Mouse (Mus musculus) neural tube, embryonic 13.5 days (tissue): ENCODE measurements at regions not wholly inside any gene's neighbourhood (a gene's known extent, or its start where the extent isn't known, plus 50 kb on each side); places are given as distances from the start of the nearest gene placed in this dataset.
A peak's percentile ranks its signal among the peaks of the same experiment; 100 is the strongest.
"Not testable (repeated sequence)": the region's sequence is repeated elsewhere in the genome, so short reads cannot be mapped to it uniquely, and the experiment has no call there.

Experiments used
- ATAC-seq: fragments of 200-750 bp; cut with Nextera tagmentation; 2 replicates; pipeline ENCODE4 v1.8.0; 2017; ENCODE audit warnings: low read depth, mild to moderate bottlenecking, moderate TSS enrichment, moderate library complexity
- H3K27ac ChIP-seq: fragments of 300-500 bp; sonication (generic); replicated peaks from 2 replicates; pipeline ENCODE4 v1.5.1; 2015; ENCODE audit warnings: moderate library complexity, mild to moderate bottlenecking, inconsistent platforms
- H3K27me3 ChIP-seq: fragments of 300-500 bp; sonication (generic); 2 replicates; pipeline ENCODE4 v1.6.1; 2015; ENCODE audit warnings: mild to moderate bottlenecking, inconsistent platforms
- H3K36me3 ChIP-seq: fragments of 300-500 bp; sonication (generic); 2 replicates; pipeline ENCODE4 v1.6.1; 2015; ENCODE audit warnings: mild to moderate bottlenecking, inconsistent platforms
- H3K4me1 ChIP-seq: fragments of 300-500 bp; sonication (generic); replicated peaks from 2 replicates; pipeline ENCODE4 v1.6.1; 2015; ENCODE audit warnings: inconsistent platforms
- H3K4me2 ChIP-seq: fragments of 300-500 bp; sonication (generic); 2 replicates; pipeline ENCODE4 v1.6.1; 2015; ENCODE audit warnings: inconsistent platforms, mild to moderate bottlenecking, moderate library complexity
- H3K4me3 ChIP-seq: fragments of 300-500 bp; sonication (generic); 2 replicates; pipeline ENCODE4 v1.5.1; 2015; ENCODE audit warnings: mild to moderate bottlenecking, inconsistent platforms
- H3K9ac ChIP-seq: fragments of 300-500 bp; sonication (generic); 2 replicates; pipeline ENCODE4 v1.6.1; 2015; ENCODE audit warnings: moderate library complexity, mild to moderate bottlenecking, inconsistent platforms
- H3K9me3 ChIP-seq: fragments of 300-500 bp; sonication (generic); 2 replicates; pipeline ENCODE4 v1.6.1; 2016; ENCODE audit warnings: inconsistent platforms
- WGBS: fragments of 180-500 bp; shearing (Covaris S2); methylation state at CpG from one replicate; pipeline ENCODE4 v1.1.7; 2015; 5-methylcytosine and 5-hydroxymethylcytosine counted together

DNA sequence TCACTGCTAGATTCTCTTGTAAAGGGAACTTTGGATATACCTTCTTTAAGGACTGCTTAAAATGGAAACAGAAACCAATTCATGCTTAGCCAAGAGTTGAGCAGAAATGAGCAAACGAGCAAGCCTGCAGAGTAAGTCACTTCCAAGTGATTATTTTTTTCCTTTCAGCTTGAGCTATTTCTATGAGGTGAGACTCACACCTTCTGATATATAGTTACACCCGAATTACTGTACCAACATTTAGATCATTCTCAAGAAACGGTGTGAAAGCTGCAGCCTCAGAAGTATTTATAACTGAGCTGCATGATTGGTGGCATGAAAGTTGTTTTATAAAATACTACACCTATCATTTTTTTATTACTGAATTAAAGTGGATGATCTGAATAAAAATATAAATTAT, 771.9 kb upstream of the 4930452B06Rik start:
- Histone ChIP-seq H3K4me3 (no peak overlapping the region), H3K4me2 (no peak overlapping the region), H3K27me3 (no peaks in the 10 kb centered on the region), H3K9me3 (no peaks in the 10 kb centered on the region), H3K36me3 (no peaks in the 10 kb centered on the region), H3K9ac (no peak overlapping the region), H3K4me1 (no peaks in the 10 kb centered on the region), H3K27ac (no peak overlapping the region)
- 78% methylated on average over 3 of the region's 3 CpGs for WGBS
- no peak for ATAC-seq

- Histone ChIP-seq H3K27ac (no peak overlapping the region), H3K9ac (no peak overlapping the region), H3K27me3 (no peaks in the 10 kb centered on the region), H3K4me1 (no peaks in the 10 kb centered on the region), H3K9me3 (no peaks in the 10 kb centered on the region), H3K36me3 (no peaks in the 10 kb centered on the region), H3K4me2 (no peak overlapping the region), H3K4me3 (no peak overlapping the region)
- no peak for ATAC-seq
- 93% methylated on average over 2 of the region's 2 CpGs for WGBS
These were observed 769.1 kb upstream of the 4930452B06Rik start for GRCm38 (mm10) chr14:9435136-9435535.

DNA sequence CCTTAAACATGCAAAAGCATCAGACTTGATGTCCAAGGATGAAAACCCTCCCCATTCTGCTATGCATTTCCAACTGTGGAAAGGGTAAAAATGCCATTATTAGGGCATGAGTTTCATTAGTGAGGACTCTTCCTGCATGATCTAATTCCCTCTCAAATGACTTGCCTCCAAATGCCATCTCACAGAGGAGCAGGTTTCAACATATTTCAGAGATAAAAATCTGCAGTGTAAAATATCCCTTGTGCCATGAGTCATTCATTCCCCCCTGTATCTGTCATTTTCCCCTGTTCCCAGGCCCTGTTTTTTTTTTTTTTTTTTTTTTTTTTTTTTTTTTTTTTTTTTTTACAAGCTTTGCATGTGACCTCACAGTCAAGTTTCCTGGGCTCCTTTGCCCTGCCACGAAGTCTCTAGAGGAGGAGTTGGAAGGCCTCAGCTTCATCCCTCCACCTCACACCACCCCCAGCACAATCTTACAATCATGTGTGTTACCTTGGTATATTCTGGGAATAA, 767.1 kb upstream of the 4930452B06Rik start:
- H3K4me2 ChIP-seq, result no peak overlapping the region
- no peaks in the 10 kb centered on the region for H3K36me3 ChIP-seq
- no peak overlapping the region for H3K9ac ChIP-seq
- H3K9me3 ChIP-seq, result no peaks in the 10 kb centered on the region
- H3K27ac ChIP-seq, result no peak overlapping the region
- no peak for ATAC-seq
- no peak overlapping the region for H3K4me3 ChIP-seq
- no peaks in the 10 kb centered on the region for H3K4me1 ChIP-seq
- WGBS, result 44% methylated on average over 1 of the region's 1 CpGs
- H3K27me3 ChIP-seq, result no peaks in the 10 kb centered on the region

DNA sequence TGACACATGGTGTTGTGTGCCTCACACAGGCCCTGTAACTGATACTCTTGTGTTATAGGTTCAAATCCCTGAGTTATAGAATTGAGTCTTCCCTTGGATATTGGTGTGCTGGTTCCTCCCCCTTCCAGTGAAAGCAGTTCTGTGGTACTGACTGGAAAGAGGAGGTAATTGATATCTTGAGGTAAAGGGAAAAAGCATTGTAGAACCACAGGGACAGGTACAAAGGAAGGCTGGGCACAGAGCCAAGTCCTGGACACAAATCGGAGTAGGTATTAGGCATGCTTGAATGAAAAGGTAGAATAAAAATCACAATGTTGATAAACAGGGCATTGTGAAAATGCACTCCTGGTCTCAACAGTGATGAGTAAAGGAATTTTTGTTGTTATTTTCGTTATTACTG, 765.8 kb upstream of the 4930452B06Rik start:
- no peaks in the 10 kb centered on the region for H3K36me3 ChIP-seq
- WGBS, result 79% methylated on average over 2 of the region's 2 CpGs
- no peaks in the 10 kb centered on the region for H3K27me3 ChIP-seq
- H3K27ac ChIP-seq, result no peak overlapping the region
- no peaks in the 10 kb centered on the region for H3K9me3 ChIP-seq
- H3K4me3 ChIP-seq, result no peak overlapping the region
- no peak overlapping the region for H3K9ac ChIP-seq
- H3K4me2 ChIP-seq, result no peak overlapping the region
- H3K4me1 ChIP-seq, result no peaks in the 10 kb centered on the region
- no peak for ATAC-seq

- Histone ChIP-seq H3K9me3 (no peaks in the 10 kb centered on the region), H3K9ac (no peak overlapping the region), H3K27ac (no peak overlapping the region), H3K4me1 (no peaks in the 10 kb centered on the region), H3K36me3 (no peaks in the 10 kb centered on the region), H3K27me3 (no peaks in the 10 kb centered on the region), H3K4me3 (no peak overlapping the region), H3K4me2 (no peak overlapping the region)
- WGBS, result 80% methylated on average over 4 of the region's 4 CpGs
- no peak for ATAC-seq
These were observed 745.9 kb upstream of the 4930452B06Rik start for GRCm38 (mm10) chr14:9411822-9412403.

GRCm38 (mm10) chr14:9403688-9404087, 737.6 kb upstream of the 4930452B06Rik start:
- Histone ChIP-seq H3K27me3 (no peaks in the 10 kb centered on the region), H3K4me1 (no peaks in the 10 kb centered on the region), H3K9me3 (no peaks in the 10 kb centered on the region), H3K4me2 (no peak overlapping the region), H3K36me3 (no peaks in the 10 kb centered on the region), H3K9ac (no peak overlapping the region), H3K4me3 (no peak overlapping the region), H3K27ac (no peak overlapping the region)
- WGBS, result 87% methylated on average over 7 of the region's 7 CpGs
- ATAC-seq, result no peak

GRCm38 (mm10) chr14:9400861-9401260, 734.8 kb upstream of the 4930452B06Rik start:
- H3K27me3 ChIP-seq, result no peaks in the 10 kb centered on the region
- no peaks in the 10 kb centered on the region for H3K4me1 ChIP-seq
- H3K9me3 ChIP-seq, result no peaks in the 10 kb centered on the region
- WGBS, result 81% methylated on average over 1 of the region's 1 CpGs
- no peak for ATAC-seq
- no peaks in the 10 kb centered on the region for H3K36me3 ChIP-seq
- H3K9ac ChIP-seq, result no peak overlapping the region
- H3K27ac ChIP-seq, result no peak overlapping the region
- no peak overlapping the region for H3K4me2 ChIP-seq
- no peak overlapping the region for H3K4me3 ChIP-seq

GRCm38 (mm10) chr14:9393271-9393771, 727.3 kb upstream of the 4930452B06Rik start:
- 14% methylated on average over 4 of the region's 4 CpGs for WGBS
- Histone ChIP-seq H3K36me3 (no peaks in the 10 kb centered on the region), H3K4me1 (no peaks in the 10 kb centered on the region), H3K4me2 (no peak overlapping the region), H3K27ac (no peak overlapping the region), H3K4me3 (no peak overlapping the region), H3K27me3 (no peaks in the 10 kb centered on the region), H3K9ac (no peak overlapping the region), H3K9me3 (no peaks in the 10 kb centered on the region)
- peak; percentile 43 for ATAC-seq

DNA sequence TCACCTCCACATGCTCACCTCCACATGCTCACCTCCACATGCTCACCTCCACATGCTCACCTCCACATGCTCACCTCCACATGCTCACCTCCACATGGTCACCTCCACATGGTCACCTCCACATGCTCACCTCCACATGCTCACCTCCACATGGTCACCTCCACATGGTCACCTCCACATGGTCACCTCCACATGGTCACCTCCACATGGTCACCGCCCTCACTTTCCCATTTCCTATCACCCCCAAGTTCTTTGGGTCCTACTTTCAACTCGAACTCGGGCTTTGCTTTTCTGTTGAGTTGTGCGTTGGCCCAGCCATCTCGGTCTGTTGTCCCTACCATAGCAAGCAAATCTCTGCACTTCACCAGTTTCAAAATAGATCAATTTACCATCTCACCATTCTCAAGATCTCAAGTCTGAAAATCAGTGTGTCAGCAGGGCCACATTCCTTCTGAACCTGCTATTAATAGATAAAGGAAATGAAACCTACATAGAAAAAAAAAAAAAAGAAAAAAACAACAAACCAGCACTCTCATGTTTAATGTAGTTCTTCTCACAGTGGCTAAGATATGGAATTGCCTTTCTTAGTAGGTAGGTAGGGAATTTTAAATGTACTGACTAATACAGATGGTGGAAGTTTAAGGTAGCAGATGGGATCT, 724.0 kb upstream of the 4930452B06Rik start:
- not testable (repeated sequence) for H3K36me3 ChIP-seq, H3K4me2 ChIP-seq, H3K9ac ChIP-seq, H3K4me1 ChIP-seq, H3K27me3 ChIP-seq, ATAC-seq, H3K4me3 ChIP-seq, H3K27ac ChIP-seq, H3K9me3 ChIP-seq
- 98% methylated on average over 5 of the region's 5 CpGs for WGBS

- Histone ChIP-seq H3K9ac (no peak overlapping the region), H3K36me3 (no peaks in the 10 kb centered on the region), H3K4me1 (no peaks in the 10 kb centered on the region), H3K9me3 (no peaks in the 10 kb centered on the region), H3K27ac (no peak overlapping the region), H3K27me3 (no peaks in the 10 kb centered on the region), H3K4me3 (no peak overlapping the region), H3K4me2 (no peak overlapping the region)
- 76% methylated on average over 7 of the region's 7 CpGs for WGBS
- no peak for ATAC-seq
These were observed 723.1 kb upstream of the 4930452B06Rik start for GRCm38 (mm10) chr14:9389180-9389579.
